Mouse (Mus musculus) forebrain, embryonic 15.5 days (tissue): ENCODE data around the gene Ap5s1. TPM values are rescaled to one million over a fixed set of nuclear protein-coding genes. Genes with fewer than 3 reads are reported as not detected.
A peak's percentile ranks its signal among the peaks of the same experiment; 100 is the strongest.
"Not testable (repeated sequence)": the region's sequence is repeated elsewhere in the genome, so short reads cannot be mapped to it uniquely, and the experiment has no call there.

Experiments
- ATAC-seq: fragments of 200-750 bp; cut with Nextera tagmentation; replicated peaks from 2 replicates; pipeline ENCODE4 v1.8.0; 2017; ENCODE audit warnings: mild to moderate bottlenecking, moderate TSS enrichment, moderate library complexity
- H3K27ac ChIP-seq: fragments of 300-500 bp; sonication (generic); replicated peaks from 2 replicates; pipeline ENCODE4 v1.5.1; 2015; ENCODE audit warnings: mild to moderate bottlenecking, inconsistent platforms
- H3K27me3 ChIP-seq: fragments of 300-500 bp; sonication (generic); 2 replicates; pipeline ENCODE4 v1.6.1; 2015; ENCODE audit warnings: inconsistent platforms
- H3K36me3 ChIP-seq: fragments of 300-500 bp; sonication (generic); 2 replicates; pipeline ENCODE4 v1.6.1; 2015; ENCODE audit warnings: mild to moderate bottlenecking, inconsistent platforms
- H3K4me1 ChIP-seq: fragments of 300-500 bp; sonication (generic); 2 replicates; pipeline ENCODE4 v1.6.1; 2015; ENCODE audit warnings: inconsistent platforms
- H3K4me2 ChIP-seq: fragments of 300-500 bp; sonication (generic); replicated peaks from 2 replicates; pipeline ENCODE4 v1.6.1; 2015; ENCODE audit warnings: mild to moderate bottlenecking, inconsistent platforms
- H3K4me3 ChIP-seq: fragments of 300-500 bp; sonication (generic); 2 replicates; pipeline ENCODE4 v1.5.1; 2015; ENCODE audit warnings: mild to moderate bottlenecking, inconsistent platforms
- H3K9ac ChIP-seq: fragments of 300-500 bp; sonication (generic); replicated peaks from 2 replicates; pipeline ENCODE4 v1.6.1; 2015; ENCODE audit warnings: mild to moderate bottlenecking, inconsistent platforms
- H3K9me3 ChIP-seq: fragments of 300-500 bp; sonication (generic); 2 replicates; pipeline ENCODE4 v1.6.1; 2016; ENCODE audit warnings: inconsistent platforms
- WGBS: fragments of 180-500 bp; shearing (Covaris S2); methylation state at CpG from one replicate; pipeline ENCODE4 v1.1.7; 2015; ENCODE audit warnings: mixed read lengths; 5-methylcytosine and 5-hydroxymethylcytosine counted together
- polyA plus RNA-seq: library from polyadenylated mRNA; unstranded; fragments of >200 nt; fragmentation: Nextera tagmentation; extraction: Ambion mirVana; gene quantifications from 2 replicates; pipeline ENCODE4 v1.2.1, GENCODE M21; 2015

Ap5s1 gene
- polyA plus RNA-seq, 1 experiment from 2014 or later: 37.0 TPM

DNA sequence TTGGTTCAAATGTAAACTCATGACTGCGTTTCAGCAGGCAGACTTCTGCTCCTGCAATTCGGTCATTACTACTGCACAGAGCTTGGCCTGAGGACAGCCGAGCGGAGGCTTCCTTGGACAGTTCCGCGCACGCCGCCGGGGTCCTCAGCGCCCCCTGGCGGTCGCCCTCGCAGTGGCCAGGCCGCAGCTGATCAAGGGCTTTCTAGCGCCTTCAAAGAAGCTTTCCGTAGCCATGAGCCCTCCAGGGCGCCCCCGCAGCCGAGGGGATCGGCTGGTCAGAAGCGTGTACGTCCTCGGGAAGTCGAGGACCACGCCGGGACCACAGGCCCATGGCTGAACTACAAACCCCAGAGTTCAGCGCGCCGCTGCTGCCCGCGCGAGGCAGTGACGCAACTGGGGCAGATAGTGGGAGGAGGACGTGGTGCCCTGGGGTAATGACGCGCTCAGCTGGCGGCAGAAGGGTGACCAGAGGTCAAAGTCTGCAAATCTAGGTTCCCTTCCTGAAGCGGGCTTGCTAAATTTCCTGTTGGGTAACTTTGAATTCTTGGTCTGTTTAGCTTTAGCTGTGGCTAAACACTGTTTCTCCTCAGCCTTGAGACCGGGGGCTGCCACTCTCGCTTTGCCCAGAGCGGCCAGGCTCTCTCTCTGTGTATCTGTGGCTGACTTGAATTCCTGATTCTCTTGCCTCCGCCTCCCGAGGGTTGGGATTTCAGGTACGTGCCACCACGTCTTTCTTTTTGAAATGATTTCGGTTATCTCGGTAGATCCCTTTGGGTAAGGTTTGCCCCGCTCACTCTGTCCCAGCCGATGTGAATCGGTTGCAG, 3.3 kb downstream of the Ap5s1 start:
- Histone ChIP-seq H3K4me3 (peak overlapping the region; percentile 67), H3K36me3 (peaks cover 3% of the 10 kb centered on the region), H3K4me2 (peak overlapping the region; percentile 62), H3K9me3 (no peaks in the 10 kb centered on the region), H3K27me3 (no peaks in the 10 kb centered on the region), H3K27ac (peak overlapping the region; percentile 91), H3K4me1 (peaks cover 15% of the 10 kb centered on the region), H3K9ac (peak overlapping the region; percentile 73)
- 1% methylated on average over 50 of the region's 50 CpGs for WGBS
- ATAC-seq: peak; percentile 97

DNA sequence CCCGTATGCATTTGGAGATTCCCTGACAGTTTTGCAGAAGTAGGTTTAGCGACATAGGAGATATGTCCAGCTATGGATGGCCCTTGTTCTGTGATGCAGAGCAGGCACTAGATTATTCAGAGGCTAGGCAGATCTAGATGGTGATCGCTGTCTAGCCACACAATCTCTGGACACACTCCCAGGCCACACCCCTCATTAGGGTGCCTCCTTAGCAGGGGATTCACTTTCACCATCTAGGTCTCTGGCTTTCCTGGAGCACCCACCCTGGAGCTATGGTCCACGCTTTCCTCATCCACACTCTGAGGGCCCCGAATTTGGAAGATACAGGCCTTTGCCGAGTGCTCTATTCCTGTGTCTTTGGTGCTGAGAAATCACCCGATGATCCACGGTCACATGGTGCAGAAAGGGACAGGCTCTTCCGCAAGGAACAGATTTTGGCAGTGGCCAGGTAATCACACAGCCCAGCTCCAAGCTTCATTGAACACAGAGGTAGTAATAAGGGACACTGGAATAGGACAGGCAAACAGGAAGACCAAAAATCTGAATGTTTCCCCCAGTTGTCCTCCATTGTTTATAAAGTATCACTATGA, 4.2 kb downstream of the Ap5s1 start:
- Histone ChIP-seq H3K9me3 (no peaks in the 10 kb centered on the region), H3K36me3 (peaks cover 3% of the 10 kb centered on the region), H3K4me1 (peaks cover 15% of the 10 kb centered on the region), H3K4me3 (peak overlapping the region; percentile 67), H3K9ac (peak overlapping the region; percentile 73), H3K27me3 (no peaks in the 10 kb centered on the region), H3K27ac (peak overlapping the region; percentile 91), H3K4me2 (peak overlapping the region; percentile 62)
- ATAC-seq: no peak
- 69% methylated on average over 9 of the region's 9 CpGs for WGBS

DNA sequence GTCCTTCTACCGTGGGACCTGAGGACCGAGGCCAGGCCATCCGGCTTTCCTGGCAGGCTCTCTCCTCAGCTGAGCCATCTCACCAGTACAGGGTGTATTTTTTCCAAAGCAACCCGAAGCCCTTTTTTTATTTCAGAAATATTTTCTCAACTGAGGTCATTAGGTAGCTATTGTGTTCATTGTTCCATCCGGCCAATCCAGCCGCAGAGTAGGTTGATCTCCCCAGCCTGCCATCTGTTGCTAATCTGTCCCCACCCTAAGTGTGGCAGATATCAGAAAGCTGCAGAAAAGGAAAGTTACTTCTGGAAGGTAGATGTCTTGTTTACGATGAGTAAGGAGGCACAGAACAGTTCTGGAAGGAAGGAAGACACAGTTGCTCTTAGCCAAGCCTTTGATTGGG, 6.9 kb downstream of the Ap5s1 start:
- Histone ChIP-seq H3K4me1 (peaks cover 15% of the 10 kb centered on the region), H3K9me3 (no peaks in the 10 kb centered on the region), H3K27ac (no peak overlapping the region), H3K4me2 (no peak overlapping the region), H3K27me3 (no peaks in the 10 kb centered on the region), H3K36me3 (peaks cover 3% of the 10 kb centered on the region), H3K4me3 (no peak overlapping the region), H3K9ac (no peak overlapping the region)
- ATAC-seq: no peak
- 86% methylated on average over 7 of the region's 7 CpGs for WGBS

DNA sequence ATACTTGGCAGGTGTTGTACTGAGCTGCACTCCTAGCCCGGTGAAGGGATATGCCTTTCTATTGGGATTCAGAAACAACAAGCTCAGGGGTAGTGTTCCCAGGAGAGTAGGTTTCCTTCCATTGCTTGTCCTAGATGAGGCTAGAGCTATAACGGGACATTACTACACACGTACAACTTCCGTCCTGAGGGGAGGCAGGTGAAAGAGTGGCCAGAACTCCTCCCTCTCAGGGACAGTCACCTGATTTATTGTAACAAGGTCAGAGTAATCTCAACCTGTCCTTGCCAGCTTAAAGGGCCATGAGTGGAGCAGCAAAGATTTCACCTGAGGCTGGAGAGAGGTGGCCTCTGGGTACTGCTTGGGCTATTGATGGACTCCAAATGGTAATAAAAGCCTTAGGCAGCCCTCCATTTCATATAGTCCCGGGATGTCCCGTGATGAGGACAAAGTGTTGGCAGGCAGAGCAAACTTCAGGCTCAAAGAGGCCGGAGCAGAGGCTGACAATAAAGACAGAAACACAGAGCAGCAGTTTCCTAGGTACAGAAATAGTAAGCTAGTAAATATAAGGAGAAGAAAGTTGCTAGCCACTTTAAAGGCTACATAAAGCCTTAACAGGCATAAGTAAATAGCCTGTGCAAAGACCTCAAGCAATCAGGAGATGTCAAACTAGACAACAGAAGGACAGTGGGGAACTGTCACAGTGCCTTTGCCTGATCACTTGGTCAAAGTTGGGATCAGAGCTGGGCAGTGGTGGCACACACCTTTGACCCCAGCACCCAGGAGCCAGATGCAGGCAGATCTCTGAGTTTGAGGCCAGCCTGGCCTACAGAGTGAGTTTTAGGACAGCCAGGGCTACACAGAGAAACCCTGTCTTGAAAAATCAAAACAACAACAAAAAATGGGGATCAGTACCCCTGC, 9.3 kb downstream of the Ap5s1 start:
- Histone ChIP-seq H3K36me3 (peaks cover 3% of the 10 kb centered on the region), H3K27me3 (no peaks in the 10 kb centered on the region), H3K4me3 (no peak overlapping the region), H3K9ac (no peak overlapping the region), H3K4me1 (peaks cover 2% of the 10 kb centered on the region), H3K4me2 (no peak overlapping the region), H3K27ac (no peak overlapping the region), H3K9me3 (no peaks in the 10 kb centered on the region)
- 87% methylated on average over 7 of the region's 7 CpGs for WGBS
- ATAC-seq: no peak

DNA sequence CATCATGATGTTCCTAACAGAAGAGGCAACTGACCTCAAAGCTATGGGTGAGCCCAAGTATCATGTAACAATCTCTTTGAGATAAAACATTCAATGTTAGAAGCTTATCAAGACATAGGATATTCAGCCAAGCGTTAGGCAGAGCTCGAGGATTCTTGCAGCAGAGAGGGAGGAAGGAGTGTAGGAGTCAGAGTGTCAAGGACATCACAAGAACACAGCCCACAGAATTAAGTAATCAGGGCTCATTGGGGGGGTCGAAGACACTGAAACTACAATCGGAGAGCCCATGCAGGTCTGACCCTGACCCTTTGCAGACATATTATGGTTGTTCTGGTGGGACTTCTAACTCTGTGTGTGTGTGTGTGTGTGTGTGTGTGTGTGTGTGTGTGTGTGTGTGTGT, 13.2 kb downstream of the Ap5s1 start:
- ATAC-seq: no peak
- 87% methylated on average over 4 of the region's 4 CpGs for WGBS

DNA sequence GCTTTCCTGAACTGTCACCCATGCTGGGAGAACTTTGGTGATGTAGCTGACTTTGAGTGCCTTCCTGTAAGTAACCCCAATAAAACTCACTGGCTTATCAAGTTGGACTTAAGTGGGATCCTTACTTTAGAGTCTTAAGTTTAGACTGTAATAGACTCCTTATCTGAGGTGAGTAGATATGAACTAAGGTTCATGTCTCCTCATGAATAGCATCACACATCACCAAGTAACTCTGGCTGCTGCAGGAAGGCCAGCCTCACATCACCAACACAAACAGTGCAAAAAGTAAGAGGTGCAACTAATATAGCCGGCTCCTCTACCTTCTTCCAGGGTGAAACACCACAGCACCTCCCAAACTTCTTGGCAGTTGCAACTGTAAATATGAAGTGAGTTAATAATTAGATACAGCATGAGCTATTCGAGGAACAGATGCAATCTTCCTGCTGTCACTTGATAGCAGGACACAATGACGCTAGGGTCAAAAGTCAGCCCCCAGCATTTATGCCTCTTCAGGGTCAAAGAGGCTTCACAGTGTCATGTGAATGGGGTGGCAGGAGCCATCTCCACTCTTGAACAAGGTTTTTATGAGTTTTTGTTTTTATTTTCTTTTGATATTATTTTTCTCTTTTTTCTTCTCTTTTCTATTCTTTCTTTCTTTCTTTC, 15.1 kb downstream of the Ap5s1 start:
- Histone ChIP-seq H3K9me3 (no peaks in the 10 kb centered on the region), H3K27me3 (no peaks in the 10 kb centered on the region), H3K27ac (no peak overlapping the region), H3K4me2 (no peak overlapping the region), H3K36me3 (no peaks in the 10 kb centered on the region), H3K9ac (no peak overlapping the region), H3K4me3 (no peak overlapping the region), H3K4me1 (no peaks in the 10 kb centered on the region)
- 84% methylated on average over 3 of the region's 3 CpGs for WGBS
- no peak for ATAC-seq

More for the DNA sequence above, 13.2 kb downstream of the Ap5s1 start:
- H3K4me3 ChIP-seq: no peak overlapping the region
- no peak overlapping the region for H3K27ac ChIP-seq
- H3K9me3 ChIP-seq: no peaks in the 10 kb centered on the region
- H3K4me1 ChIP-seq: no peaks in the 10 kb centered on the region
- H3K36me3 ChIP-seq: no peaks in the 10 kb centered on the region
- H3K4me2 ChIP-seq: no peak overlapping the region
- H3K27me3 ChIP-seq: no peaks in the 10 kb centered on the region
- H3K9ac ChIP-seq: no peak overlapping the region

DNA sequence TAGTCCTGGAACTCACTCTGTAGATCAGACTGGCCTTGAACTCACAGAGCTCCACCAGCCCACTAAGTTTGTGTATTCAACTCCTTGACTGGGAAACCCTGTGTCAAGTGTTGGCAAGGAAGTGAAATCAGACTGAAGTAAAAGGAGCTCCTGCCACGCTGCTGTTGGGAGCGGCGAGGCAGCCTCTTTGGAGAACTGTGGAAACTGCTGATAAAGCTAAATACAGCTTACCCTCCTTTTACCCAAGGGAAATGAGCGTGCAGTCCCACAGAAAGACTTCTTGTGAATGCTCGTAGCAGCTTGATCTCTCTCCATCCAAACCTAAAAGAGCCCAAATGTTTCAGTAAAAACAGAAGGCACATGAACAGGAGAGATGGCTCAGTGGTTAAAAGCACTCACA, 15.7 kb downstream of the Ap5s1 start:
- H3K4me3 ChIP-seq: no peak overlapping the region
- H3K27me3 ChIP-seq: no peaks in the 10 kb centered on the region
- H3K9ac ChIP-seq: no peak overlapping the region
- H3K27ac ChIP-seq: no peak overlapping the region
- no peaks in the 10 kb centered on the region for H3K4me1 ChIP-seq
- ATAC-seq: no peak
- H3K36me3 ChIP-seq: no peaks in the 10 kb centered on the region
- 62% methylated on average over 5 of the region's 5 CpGs for WGBS
- no peak overlapping the region for H3K4me2 ChIP-seq
- H3K9me3 ChIP-seq: no peaks in the 10 kb centered on the region

DNA sequence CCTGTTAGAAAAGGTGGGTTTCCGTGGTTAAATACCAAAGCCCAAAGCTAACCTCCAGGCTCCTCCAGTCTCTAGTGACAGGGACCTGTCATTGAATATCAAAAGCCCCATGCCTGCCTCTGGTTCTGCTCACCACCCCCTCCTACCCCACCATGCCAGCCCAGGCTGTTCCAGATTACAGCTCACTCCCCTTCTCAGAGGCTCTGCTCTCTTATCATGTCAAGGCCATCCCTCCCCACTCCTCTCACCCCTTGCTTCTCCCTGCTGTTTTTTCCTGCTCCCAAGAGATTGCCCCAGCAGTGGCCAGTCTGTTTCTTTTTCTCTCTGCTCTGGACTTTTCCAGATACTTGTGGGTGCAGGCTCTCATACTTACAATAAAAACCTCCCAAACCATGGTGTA, 16.7 kb downstream of the Ap5s1 start:
- no peaks in the 10 kb centered on the region for H3K4me1 ChIP-seq
- H3K9me3 ChIP-seq: no peaks in the 10 kb centered on the region
- H3K4me2 ChIP-seq: no peak overlapping the region
- no peak for ATAC-seq
- no peaks in the 10 kb centered on the region for H3K36me3 ChIP-seq
- no peak overlapping the region for H3K4me3 ChIP-seq
- no peak overlapping the region for H3K27ac ChIP-seq
- WGBS: 71% methylated on average over 1 of the region's 1 CpGs
- H3K27me3 ChIP-seq: no peaks in the 10 kb centered on the region
- no peak overlapping the region for H3K9ac ChIP-seq

DNA sequence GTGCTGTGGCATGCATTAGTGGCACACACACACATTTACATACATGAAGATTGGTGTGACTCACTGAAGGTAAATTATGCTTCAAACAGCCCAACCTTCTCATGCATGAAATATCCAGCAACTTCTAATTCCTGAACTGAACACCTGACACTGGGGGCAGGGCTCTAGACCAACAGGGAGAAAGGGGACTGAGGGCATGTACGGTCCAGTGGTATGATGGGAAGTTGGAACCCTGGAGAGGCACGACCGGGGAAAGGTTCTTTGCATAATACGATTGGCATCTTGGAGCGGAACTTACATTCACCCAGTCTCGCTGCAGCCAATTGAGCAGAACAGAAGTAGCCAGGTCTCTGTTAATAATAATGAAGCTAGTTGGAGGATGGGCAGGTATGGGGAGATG, 18.3 kb downstream of the Ap5s1 start:
- Histone ChIP-seq H3K36me3 (no peaks in the 10 kb centered on the region), H3K4me3 (no peak overlapping the region), H3K9ac (no peak overlapping the region), H3K27me3 (no peaks in the 10 kb centered on the region), H3K9me3 (no peaks in the 10 kb centered on the region), H3K27ac (no peak overlapping the region), H3K4me2 (no peak overlapping the region), H3K4me1 (no peaks in the 10 kb centered on the region)
- no peak for ATAC-seq
- 76% methylated on average over 6 of the region's 6 CpGs for WGBS

DNA sequence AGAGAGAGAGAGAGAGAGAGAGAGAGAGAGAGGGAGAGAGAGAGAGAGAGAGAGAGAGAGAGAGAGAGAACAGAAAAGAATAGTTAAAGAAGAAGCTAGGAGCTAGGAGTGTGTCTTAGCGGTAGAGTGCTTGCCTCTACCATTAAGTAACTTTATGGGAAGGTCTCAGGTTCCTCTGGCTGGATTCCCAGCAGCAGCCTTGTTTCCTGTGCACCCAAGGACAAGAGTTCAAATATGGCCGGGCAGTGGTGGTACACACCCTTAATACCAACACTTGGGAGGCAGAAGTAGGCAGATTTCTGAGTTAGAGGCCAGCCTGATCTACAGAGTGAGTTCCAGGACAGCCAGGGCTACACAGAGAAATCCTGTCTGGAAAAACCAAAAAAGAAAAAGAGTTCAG, 19.8 kb downstream of the Ap5s1 start:
- H3K36me3 ChIP-seq, H3K4me1 ChIP-seq, H3K4me3 ChIP-seq, H3K27ac ChIP-seq, H3K9me3 ChIP-seq, H3K27me3 ChIP-seq, ATAC-seq, H3K4me2 ChIP-seq, H3K9ac ChIP-seq: not testable (repeated sequence)
- 73% methylated on average over 2 of the region's 2 CpGs for WGBS

DNA sequence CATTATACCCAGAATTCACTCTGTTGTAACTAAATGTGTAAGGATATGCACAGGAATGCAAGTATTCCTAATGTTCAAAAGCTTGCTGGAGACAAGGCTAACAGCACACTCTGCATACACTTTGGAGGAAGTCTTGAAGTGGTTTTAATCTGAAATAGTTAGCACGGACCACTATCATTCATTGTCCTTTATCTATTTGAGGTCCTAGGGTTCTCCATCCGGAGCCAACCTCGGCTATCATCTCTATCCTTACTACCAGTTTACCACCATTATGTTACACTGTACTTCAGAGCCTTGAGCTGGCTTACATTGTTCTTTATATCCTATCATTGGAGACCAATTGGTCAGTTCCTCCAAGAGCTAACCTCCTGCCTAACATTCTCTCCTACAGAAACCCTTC, 20.4 kb downstream of the Ap5s1 start:
- no peak overlapping the region for H3K9ac ChIP-seq

DNA sequence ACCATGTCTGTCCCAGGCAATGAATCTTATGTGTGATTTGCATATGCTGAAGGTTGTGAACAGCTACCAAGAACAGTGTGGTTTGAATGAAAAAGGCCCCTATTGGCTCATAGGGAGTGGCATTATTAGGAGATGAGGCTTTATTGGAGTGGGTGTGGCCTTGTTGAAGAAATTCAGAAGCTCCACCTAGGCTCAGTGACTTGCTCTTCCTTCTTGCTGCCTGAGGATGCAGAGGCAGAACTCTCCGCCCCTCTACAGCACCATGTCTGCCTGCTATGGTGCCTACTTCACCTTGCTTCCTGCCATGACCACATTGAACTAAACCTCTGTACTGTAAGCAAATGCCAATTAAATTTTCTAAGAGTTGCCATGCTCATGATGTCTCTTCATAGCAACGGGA, 25.7 kb downstream of the Ap5s1 start:
- ATAC-seq: no peak
- H3K9ac ChIP-seq: no peak overlapping the region
- H3K27me3 ChIP-seq: no peaks in the 10 kb centered on the region
- 91% methylated on average over 2 of the region's 2 CpGs for WGBS
- H3K27ac ChIP-seq: no peak overlapping the region
- peaks cover 14% of the 10 kb centered on the region for H3K4me1 ChIP-seq
- no peaks in the 10 kb centered on the region for H3K36me3 ChIP-seq
- H3K4me2 ChIP-seq: no peak overlapping the region
- no peak overlapping the region for H3K4me3 ChIP-seq
- no peaks in the 10 kb centered on the region for H3K9me3 ChIP-seq

More for the DNA sequence above, 20.4 kb downstream of the Ap5s1 start:
- Histone ChIP-seq H3K4me1 (no peaks in the 10 kb centered on the region), H3K4me3 (no peak overlapping the region), H3K9me3 (no peaks in the 10 kb centered on the region), H3K27ac (no peak overlapping the region), H3K4me2 (no peak overlapping the region), H3K36me3 (no peaks in the 10 kb centered on the region), H3K27me3 (no peaks in the 10 kb centered on the region)
- WGBS: 83% methylated on average over 3 of the region's 3 CpGs
- no peak for ATAC-seq
